Mouse (Mus musculus) heart, adult 2 months (tissue): ENCODE results near the gene Dennd2c.

Source experiments
- CTCF ChIP-seq: fragments of 200-600 bp; IDR thresholded peaks from 2 replicates; pipeline ENCODE4 v1.8.1; 2022; ENCODE audit warnings: antibody characterized with exemption, mild to moderate bottlenecking, moderate library complexity
- EP300 ChIP-seq: fragments of 200-500 bp; IDR thresholded peaks from 2 replicates; pipeline ENCODE4 v1.6.1; 2011; ENCODE audit warnings: low read depth, low read length, control low read depth; ENCODE audit not compliant: insufficient read depth
- POLR2A ChIP-seq: fragments of 200-500 bp; IDR thresholded peaks from 2 replicates; pipeline ENCODE4 v1.6.1; 2011; ENCODE audit warnings: mild to moderate bottlenecking, low read depth, low read length, control low read depth; ENCODE audit not compliant: insufficient read depth

GRCm38 (mm10) chr3:103073771-103074170 is 28.6 kb upstream of the Dennd2c start, which contains the start of gene Ampd1:
- TF ChIP-seq CTCF: no peak
- TF ChIP-seq POLR2A: no peak
- no peak for TF ChIP-seq EP300
